Mouse (Mus musculus): ENCODE data around the gene Zbtb24. TPM values are rescaled to one million over a fixed set of nuclear protein-coding genes. Genes with fewer than 3 reads are reported as not detected.
A peak's percentile ranks its signal among the peaks of the same experiment; 100 is the strongest.
"Not testable (repeated sequence)": the region's sequence is repeated elsewhere in the genome, so short reads cannot be mapped to it uniquely, and the experiment has no call there.

Zbtb24 gene
- 3.9 and 4.7 TPM in 2 replicates for polyA plus RNA-seq (2015; fragmentation: Nextera tagmentation; extraction: Ambion mirVana)

GRCm38 (mm10) chr10:41450137-41450670 lies at the start of gene Zbtb24:
Gene Zbtb24 (plus strand): TSS chr10:41450383.
- H3K27ac ChIP-seq (ENCODE audit: low read depth) = peak within 1 kb of the TSS; percentile 91
- H3K4me2 ChIP-seq (ENCODE audit: low read depth, low read length) = peak within 1 kb of the TSS; percentile 74
- H3K9ac ChIP-seq (replicated peaks) = peak within 1 kb of the TSS; percentile 98
- H3K4me1 ChIP-seq (ENCODE audit: insufficient read depth) = peaks cover 15% of the 10 kb centered on the region
- WGBS (ENCODE audit: insufficient replicate concordance) = under 1% methylated on average over 47 of the region's 49 CpGs
- peaks cover 7% of the 10 kb centered on the region for H3K36me3 ChIP-seq (replicated peaks; ENCODE audit: insufficient read depth, low read length)
- ATAC-seq (peak; percentile 99), DNase-seq (peak; percentile 99)
- H3K27me3 ChIP-seq (ENCODE audit: insufficient read depth, low read length) = no peaks in the 10 kb centered on the region
- H3K4me3 ChIP-seq (ENCODE audit: low read depth, low read length) = peak within 1 kb of the TSS; percentile 91
- peak; percentile 11 for TF ChIP-seq EP300 (IDR thresholded peaks at IDR 0.05; ENCODE audit: low read depth)
- TF ChIP-seq CTCF (IDR thresholded peaks at IDR 0.05; ENCODE audit: low read depth) = no peak
- H3K9me3 ChIP-seq (ENCODE audit: low read length) = no peaks in the 10 kb centered on the region

GRCm38 (mm10) chr10:41401097-41401496 lies 49.1 kb upstream of the Zbtb24 start:
- ATAC-seq (no peak), DNase-seq (no peak)
- TF ChIP-seq CTCF (IDR thresholded peaks at IDR 0.05; ENCODE audit: low read depth) = no peak
- TF ChIP-seq EP300 (IDR thresholded peaks at IDR 0.05; ENCODE audit: low read depth) = no peak
- no peaks in the 10 kb centered on the region for H3K4me1 ChIP-seq (ENCODE audit: insufficient read depth)
- no peak overlapping the region for H3K4me2 ChIP-seq (ENCODE audit: low read depth, low read length)
- no peak overlapping the region for H3K27ac ChIP-seq (ENCODE audit: low read depth)
- no peaks in the 10 kb centered on the region for H3K36me3 ChIP-seq (replicated peaks; ENCODE audit: insufficient read depth, low read length)
- H3K9ac ChIP-seq (replicated peaks) = no peak overlapping the region
- WGBS (ENCODE audit: insufficient replicate concordance) = 91% methylated on average over 3 of the region's 3 CpGs
- no peaks in the 10 kb centered on the region for H3K27me3 ChIP-seq (ENCODE audit: insufficient read depth, low read length)
- no peaks in the 10 kb centered on the region for H3K9me3 ChIP-seq (ENCODE audit: low read length)
- H3K4me3 ChIP-seq (ENCODE audit: low read depth, low read length) = no peak overlapping the region

GRCm38 (mm10) chr10:41403364-41403763 lies 46.8 kb upstream of the Zbtb24 start:
- Histone ChIP-seq H3K4me2 (ENCODE audit: low read depth, low read length) (no peak overlapping the region), H3K9me3 (ENCODE audit: low read length) (no peaks in the 10 kb centered on the region), H3K27me3 (ENCODE audit: insufficient read depth, low read length) (no peaks in the 10 kb centered on the region), H3K4me1 (ENCODE audit: insufficient read depth) (no peaks in the 10 kb centered on the region), H3K9ac (replicated peaks) (no peak overlapping the region), H3K36me3 (replicated peaks; ENCODE audit: insufficient read depth, low read length) (no peaks in the 10 kb centered on the region), H3K27ac (ENCODE audit: low read depth) (no peak overlapping the region), H3K4me3 (ENCODE audit: low read depth, low read length) (no peak overlapping the region)
- ATAC-seq (no peak), DNase-seq (no peak)
- TF ChIP-seq CTCF (IDR thresholded peaks at IDR 0.05; ENCODE audit: low read depth) (no peak), EP300 (IDR thresholded peaks at IDR 0.05; ENCODE audit: low read depth) (no peak)
- 70% methylated on average over 2 of the region's 2 CpGs for WGBS (ENCODE audit: insufficient replicate concordance)

GRCm38 (mm10) chr10:41403893-41404612 lies 46.1 kb upstream of the Zbtb24 start:
- Histone ChIP-seq H3K27me3 (ENCODE audit: insufficient read depth, low read length) (no peaks in the 10 kb centered on the region), H3K27ac (ENCODE audit: low read depth) (no peak overlapping the region), H3K4me1 (ENCODE audit: insufficient read depth) (no peaks in the 10 kb centered on the region), H3K9me3 (ENCODE audit: low read length) (no peaks in the 10 kb centered on the region), H3K4me2 (ENCODE audit: low read depth, low read length) (no peak overlapping the region), H3K36me3 (replicated peaks; ENCODE audit: insufficient read depth, low read length) (no peaks in the 10 kb centered on the region), H3K4me3 (ENCODE audit: low read depth, low read length) (no peak overlapping the region), H3K9ac (replicated peaks) (no peak overlapping the region)
- TF ChIP-seq EP300 (IDR thresholded peaks at IDR 0.05; ENCODE audit: low read depth) = no peak
- peak; percentile 31; the same call in 1 of the 2 replicates for TF ChIP-seq CTCF (IDR thresholded peaks at IDR 0.05; ENCODE audit: low read depth)
- WGBS (ENCODE audit: insufficient replicate concordance) = 33% methylated on average over 3 of the region's 3 CpGs
- DNase-seq (no peak), ATAC-seq (no peak)

GRCm38 (mm10) chr10:41410176-41410575 lies 40.0 kb upstream of the Zbtb24 start:
- not testable (repeated sequence) for H3K4me3 ChIP-seq (ENCODE audit: low read depth, low read length); ATAC-seq; H3K27ac ChIP-seq (ENCODE audit: low read depth); H3K9me3 ChIP-seq (ENCODE audit: low read length); H3K36me3 ChIP-seq (replicated peaks; ENCODE audit: insufficient read depth, low read length); DNase-seq; H3K9ac ChIP-seq (replicated peaks); H3K4me2 ChIP-seq (ENCODE audit: low read depth, low read length); H3K4me1 ChIP-seq (ENCODE audit: insufficient read depth); H3K27me3 ChIP-seq (ENCODE audit: insufficient read depth, low read length)
- 75% methylated on average over 4 of the region's 4 CpGs for WGBS (ENCODE audit: insufficient replicate concordance)

GRCm38 (mm10) chr10:41410821-41411220 lies 39.4 kb upstream of the Zbtb24 start:
- WGBS (ENCODE audit: insufficient replicate concordance) = 85% methylated on average over 1 of the region's 1 CpGs
- not testable (repeated sequence) for H3K4me3 ChIP-seq (ENCODE audit: low read depth, low read length); H3K4me1 ChIP-seq (ENCODE audit: insufficient read depth); ATAC-seq; H3K9ac ChIP-seq (replicated peaks); DNase-seq; H3K4me2 ChIP-seq (ENCODE audit: low read depth, low read length); H3K9me3 ChIP-seq (ENCODE audit: low read length); H3K36me3 ChIP-seq (replicated peaks; ENCODE audit: insufficient read depth, low read length); H3K27ac ChIP-seq (ENCODE audit: low read depth); H3K27me3 ChIP-seq (ENCODE audit: insufficient read depth, low read length)

- not testable (repeated sequence) for H3K4me1 ChIP-seq (ENCODE audit: insufficient read depth); H3K27ac ChIP-seq (ENCODE audit: low read depth); ATAC-seq; H3K27me3 ChIP-seq (ENCODE audit: insufficient read depth, low read length); DNase-seq; H3K4me3 ChIP-seq (ENCODE audit: low read depth, low read length); H3K36me3 ChIP-seq (replicated peaks; ENCODE audit: insufficient read depth, low read length); H3K4me2 ChIP-seq (ENCODE audit: low read depth, low read length); H3K9me3 ChIP-seq (ENCODE audit: low read length); H3K9ac ChIP-seq (replicated peaks)
- WGBS (ENCODE audit: insufficient replicate concordance) = 66% methylated on average over 1 of the region's 1 CpGs
Measured at GRCm38 (mm10) chr10:41413471-41413870, 36.7 kb upstream of the Zbtb24 start.

GRCm38 (mm10) chr10:41415368-41415767 lies 34.8 kb upstream of the Zbtb24 start:
- not testable (repeated sequence) for H3K9me3 ChIP-seq (ENCODE audit: low read length); H3K27me3 ChIP-seq (ENCODE audit: insufficient read depth, low read length); H3K9ac ChIP-seq (replicated peaks); ATAC-seq; H3K4me2 ChIP-seq (ENCODE audit: low read depth, low read length); H3K27ac ChIP-seq (ENCODE audit: low read depth); H3K4me3 ChIP-seq (ENCODE audit: low read depth, low read length); DNase-seq; H3K4me1 ChIP-seq (ENCODE audit: insufficient read depth); H3K36me3 ChIP-seq (replicated peaks; ENCODE audit: insufficient read depth, low read length)
- 80% methylated on average over 2 of the region's 2 CpGs for WGBS (ENCODE audit: insufficient replicate concordance)
